Mouse (Mus musculus) duodenum, adult 2 months (tissue): ENCODE measurements around the gene Trmo. TPM values are rescaled to one million over a fixed set of nuclear protein-coding genes. Genes with fewer than 3 reads are reported as not detected.

ENCODE experiments used
- polyA plus RNA-seq: library from polyadenylated mRNA; depleted of rRNA; stranded (reverse); fragments of >200 nt; gene quantifications from 2 replicates; pipeline ENCODE4 v1.2.3, GENCODE M21; 2012; ENCODE audit warnings: low replicate concordance; rRNA removed

Gene Trmo
- 1.5 and 2.5 TPM in 2 replicates for polyA plus RNA-seq

GRCm38 (mm10) chr4:46389013-46389611 lies at the start of gene Trmo:
Trmo (minus strand) TSS chr4:46389437.

DNA sequence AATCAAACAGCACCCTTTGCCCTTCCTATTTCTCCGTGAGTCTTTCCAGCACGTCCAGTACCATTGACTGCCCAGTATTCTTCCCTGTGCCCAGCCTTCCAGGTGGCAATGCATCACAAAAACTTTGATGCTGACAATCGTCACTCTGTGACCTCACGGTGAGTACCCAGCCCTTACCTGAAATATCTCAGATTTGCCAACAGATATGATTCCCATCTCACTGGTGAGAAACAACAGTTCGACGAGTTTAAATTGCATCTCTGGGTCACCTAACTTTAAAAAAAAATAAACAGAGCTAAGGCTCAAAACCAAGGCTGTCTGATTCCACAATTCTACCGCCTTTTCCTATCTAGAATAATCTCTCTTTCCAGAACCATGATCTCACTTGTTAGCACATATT lies 24.2 kb upstream of the Trmo start, which contains the start of gene Hemgn:
Hemgn (minus strand) TSS at position 101 of the 400 bp plus-strand sequence.

DNA sequence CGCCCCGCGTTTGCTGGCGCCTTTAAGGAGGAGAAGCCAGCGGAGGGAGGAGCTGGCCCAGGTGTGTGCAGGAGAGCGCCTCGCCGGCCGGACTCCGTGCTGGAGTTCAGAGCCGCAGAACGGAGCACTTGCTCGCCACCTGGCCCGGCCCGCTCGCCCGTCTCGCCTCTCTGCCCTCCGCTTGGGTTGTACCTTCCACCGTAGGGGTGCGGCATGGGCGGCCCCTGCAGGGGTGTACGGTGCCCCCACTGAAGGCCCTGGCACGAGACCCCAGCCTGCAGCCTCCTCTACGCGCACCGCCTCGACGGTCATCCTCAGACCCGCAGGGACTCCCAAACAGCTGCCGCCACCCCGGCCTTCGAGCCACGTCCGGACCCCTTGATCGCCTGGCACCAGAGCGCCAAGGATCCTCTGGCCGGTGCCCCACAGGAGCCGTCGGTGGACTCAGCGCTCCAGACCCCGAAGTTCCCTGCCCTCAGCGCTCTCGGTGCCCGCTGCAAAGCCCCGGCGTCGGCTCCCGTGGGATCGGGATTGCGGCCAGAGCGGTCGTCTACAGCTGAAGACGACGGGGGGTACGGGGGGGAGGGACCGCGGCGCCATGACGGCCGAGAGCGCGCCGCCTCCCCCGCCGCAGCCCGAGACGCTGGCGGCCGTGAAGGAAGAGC lies 45.5 kb downstream of the Trmo start, which contains the start of gene Foxe1:
Foxe1 (plus strand) TSS at position 14 of the 665 bp plus-strand sequence.

Other genes starting within 250 kb of the Trmo start
- gene Xpa, start 193.1 kb downstream of the Trmo start, polyA plus RNA-seq, result 16.4 and 55.7 TPM in 2 replicates
- 0.08 TPM in 1 of 2 replicates, not detected in the other for gene Foxe1, start 45.8 kb downstream of the Trmo start, polyA plus RNA-seq
- gene Hemgn, start 24.1 kb upstream of the Trmo start, polyA plus RNA-seq, result 0.09 TPM in 1 of 2 replicates, not detected in the other
- gene Anp32b, start 61.5 kb upstream of the Trmo start, polyA plus RNA-seq, result 23.0 and 30.4 TPM in 2 replicates
- 28.0 and 38.4 TPM in 2 replicates for gene Nans, start 99.8 kb upstream of the Trmo start, polyA plus RNA-seq
- gene Trim14, start 146.7 kb upstream of the Trmo start, polyA plus RNA-seq, result 18.9 and 46.1 TPM in 2 replicates
- 236 and 272 TPM in 2 replicates for gene Coro2a, start 212.8 kb upstream of the Trmo start, polyA plus RNA-seq